Mouse (Mus musculus) fibroblast of lung, adult 2 months (primary cell): Measurements from ENCODE around the gene Sval1.

Experiments used
- DNase-seq: peaks from one replicate; pipeline ENCODE4 v3.0.0-alpha.2; 2011; ENCODE audit warnings: low read depth

The Sval1 gene

DNA sequence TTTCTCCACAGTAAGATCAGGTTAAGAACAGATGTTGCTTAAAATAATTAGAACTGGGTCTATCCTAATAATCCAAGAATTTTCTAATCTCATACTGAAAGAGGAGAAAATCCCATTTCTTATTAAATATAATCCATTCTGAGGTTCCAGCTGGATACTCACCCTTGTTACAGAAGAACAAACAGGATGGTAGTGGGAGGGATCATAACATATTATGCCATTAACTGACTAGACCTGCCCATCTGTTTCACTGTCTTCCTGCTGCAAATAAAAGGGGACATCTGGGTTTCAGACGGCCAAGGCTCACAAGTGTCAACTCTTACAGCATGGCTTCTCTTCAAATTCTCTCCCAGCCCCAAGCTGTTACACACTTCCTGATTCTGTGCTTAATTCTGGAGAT lies at the start of gene Sval1:
Gene Sval1 (plus strand): TSS at position 301 of the 400 bp plus-strand sequence.
- no peak for DNase-seq

DNA sequence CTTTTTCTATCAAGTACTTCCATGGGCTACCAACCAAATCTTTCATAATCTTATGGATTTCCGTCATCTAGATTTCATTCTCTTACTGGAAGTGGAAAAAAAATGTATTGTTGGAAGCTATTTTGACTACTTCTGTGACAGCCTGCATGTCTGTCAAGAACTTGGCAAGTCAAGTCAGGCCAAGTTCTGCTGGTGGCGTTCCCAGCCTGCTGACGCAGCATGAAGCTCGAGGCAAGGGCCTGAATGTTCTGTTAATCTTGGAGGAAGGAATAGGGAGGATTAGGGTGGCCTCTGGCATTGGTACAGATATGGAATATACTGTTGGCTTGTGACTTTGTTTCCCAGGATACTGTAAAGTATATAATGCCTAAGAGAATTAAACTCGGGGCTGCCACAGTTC lies 39.8 kb upstream of the Sval1 start:
- DNase-seq: no peak

DNA sequence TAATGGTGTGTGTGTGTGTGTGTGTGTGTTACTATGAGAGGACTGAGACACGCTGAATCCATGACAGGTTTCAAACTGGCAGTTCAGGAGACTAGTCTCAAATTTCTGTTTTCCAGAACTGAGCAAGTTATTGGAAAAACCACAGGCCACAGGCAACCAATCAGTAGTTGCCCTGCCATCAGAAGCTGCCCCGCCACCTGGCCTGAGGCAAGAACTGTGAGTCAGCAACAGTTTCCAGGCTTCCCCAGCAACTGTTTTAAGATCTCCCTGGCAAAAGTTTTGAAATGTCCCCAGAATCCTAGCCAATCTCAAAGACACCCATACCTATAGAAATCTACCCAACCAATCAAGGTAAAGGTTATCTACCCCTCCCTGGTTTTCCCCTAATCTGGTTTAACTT lies 36.5 kb upstream of the Sval1 start:
- no peak for DNase-seq

DNA sequence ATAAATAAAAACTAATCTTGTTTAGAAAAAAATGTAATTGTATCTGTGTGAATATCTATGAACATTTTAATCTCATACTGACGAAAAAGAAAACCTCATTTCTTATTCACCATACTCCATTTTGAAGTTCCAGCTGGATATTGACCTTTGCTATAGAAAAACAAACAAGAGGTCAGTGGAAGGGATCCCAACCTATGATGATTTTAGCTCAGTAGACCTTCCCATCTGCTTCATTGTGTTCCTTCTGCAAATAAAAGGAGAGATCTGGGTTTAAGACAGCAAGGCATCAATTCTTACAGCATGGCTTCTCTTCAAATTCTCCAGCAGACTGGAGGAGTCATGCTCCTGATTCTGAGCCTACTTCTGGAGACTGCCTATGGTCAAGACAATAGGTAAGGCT lies 16.4 kb downstream of the Sval1 start, which contains the start of gene Sval3:
Gene Sval3 (plus strand): TSS at position 301 of the 400 bp plus-strand sequence.
- DNase-seq: no peak
